Mouse (Mus musculus) C2C12 (cell line): ENCODE data around the gene Ptk6.

Experiments used
- CEBPB ChIP-seq: IDR thresholded peaks from one replicate; pipeline ENCODE4 v1.6.1; 2011; ENCODE audit warnings: low read depth, mild to moderate bottlenecking, control low read depth, moderate library complexity
- CTCF ChIP-seq: IDR thresholded peaks from one replicate; pipeline ENCODE4 v1.5.1; 2011; ENCODE audit not compliant: control insufficient read depth, insufficient read depth, insufficient read length
- FOSL1 ChIP-seq: IDR thresholded peaks from one replicate; pipeline ENCODE4 v1.8.0; 2011; ENCODE audit warnings: mild to moderate bottlenecking, low read length; ENCODE audit not compliant: poor library complexity, insufficient read depth, severe bottlenecking
- MAX ChIP-seq: IDR thresholded peaks from one replicate; pipeline ENCODE4 v1.6.1; 2011; ENCODE audit warnings: mild to moderate bottlenecking, control low read depth
- MYOD1 ChIP-seq: IDR thresholded peaks from one replicate; pipeline ENCODE4 v1.6.1; 2011; ENCODE audit warnings: low read depth; ENCODE audit not compliant: control insufficient read depth, insufficient read length
- MYOG ChIP-seq: IDR thresholded peaks from one replicate; pipeline ENCODE4 v1.6.1; 2011; ENCODE audit not compliant: control insufficient read depth, insufficient read length; ENCODE audit errors: extremely low read depth

- TF ChIP-seq CEBPB (no peak), MAX (no peak), CTCF (no peak), MYOG (no peak), MYOD1 (no peak), FOSL1 (no peak)
These were observed 25.7 kb upstream of the Ptk6 start for GRCm38 (mm10) chr2:181228335-181228734.
